Mouse (Mus musculus): ENCODE measurements at regions not wholly inside any gene's neighbourhood (a gene's known extent, or its start where the extent isn't known, plus 50 kb on each side); places are given as distances from the start of the nearest gene placed in this dataset.
A peak's percentile ranks its signal among the peaks of the same experiment; 100 is the strongest.
"Not testable (repeated sequence)": the region's sequence is repeated elsewhere in the genome, so short reads cannot be mapped to it uniquely, and the experiment has no call there.

- DNase-seq, result not testable (repeated sequence)
Measured at GRCm38 (mm10) chr12:117327086-117327485, 189.2 kb upstream of the Rapgef5 start.

GRCm38 (mm10) chr12:117330418-117330817 lies 185.9 kb upstream of the Rapgef5 start:
- no peak for DNase-seq

- DNase-seq, result no peak
Measured at GRCm38 (mm10) chr12:117336856-117337255, 179.4 kb upstream of the Rapgef5 start.

- no peak for DNase-seq
Measured at GRCm38 (mm10) chr12:117342321-117342720, 174.0 kb upstream of the Rapgef5 start.

GRCm38 (mm10) chr12:117343121-117343520 lies 173.2 kb upstream of the Rapgef5 start:
- no peak for DNase-seq

- DNase-seq, result not testable (repeated sequence)
Measured at GRCm38 (mm10) chr12:117343605-117344004, 172.7 kb upstream of the Rapgef5 start.

GRCm38 (mm10) chr12:117344266-117345087 lies 171.8 kb upstream of the Rapgef5 start:
- no peak for DNase-seq

- no peak for DNase-seq
Measured at GRCm38 (mm10) chr12:117345088-117345977, 170.9 kb upstream of the Rapgef5 start.

GRCm38 (mm10) chr12:117346091-117346490 lies 170.2 kb upstream of the Rapgef5 start:
- DNase-seq, result no peak

- no peak for DNase-seq
Measured at GRCm38 (mm10) chr12:117347135-117347534, 169.1 kb upstream of the Rapgef5 start.

GRCm38 (mm10) chr12:117348516-117348915 lies 167.8 kb upstream of the Rapgef5 start:
- DNase-seq, result no peak

- peak; percentile 6 for DNase-seq
Measured at GRCm38 (mm10) chr12:117351900-117352299, 164.4 kb upstream of the Rapgef5 start.

- DNase-seq, result no peak
Measured at GRCm38 (mm10) chr12:117352511-117352910, 163.8 kb upstream of the Rapgef5 start.

- DNase-seq, result peak; percentile 14
Measured at GRCm38 (mm10) chr12:117352938-117353337, 163.3 kb upstream of the Rapgef5 start.

- DNase-seq, result no peak
Measured at GRCm38 (mm10) chr12:117357811-117358210, 158.5 kb upstream of the Rapgef5 start.

- DNase-seq, result no peak
Measured at GRCm38 (mm10) chr12:117358891-117359290, 157.4 kb upstream of the Rapgef5 start.

GRCm38 (mm10) chr12:117360215-117360614 lies 156.1 kb upstream of the Rapgef5 start:
- DNase-seq, result no peak

- no peak for DNase-seq
Measured at GRCm38 (mm10) chr12:117361826-117362225, 154.5 kb upstream of the Rapgef5 start.

- DNase-seq, result not testable (repeated sequence)
Measured at GRCm38 (mm10) chr12:117363457-117363856, 152.8 kb upstream of the Rapgef5 start.

GRCm38 (mm10) chr12:117365181-117365580 lies 151.1 kb upstream of the Rapgef5 start:
- DNase-seq, result no peak

GRCm38 (mm10) chr12:117365876-117366275 lies 150.4 kb upstream of the Rapgef5 start:
- DNase-seq, result no peak

- DNase-seq, result no peak
Measured at GRCm38 (mm10) chr12:117378297-117378887, 137.9 kb upstream of the Rapgef5 start.

Data from kidney, adult 18-20 months (tissue).